Mouse (Mus musculus) megakaryocyte progenitor cell, adult 5-6 weeks (primary cell): ENCODE results near the gene Imp3. TPM values are rescaled to one million over a fixed set of nuclear protein-coding genes. Genes with fewer than 3 reads are reported as not detected.
A peak's percentile ranks its signal among the peaks of the same experiment; 100 is the strongest.
"Not testable (repeated sequence)": the region's sequence is repeated elsewhere in the genome, so short reads cannot be mapped to it uniquely, and the experiment has no call there.

ENCODE experiments used
- ATAC-seq: replicated peaks from 2 replicates; pipeline ENCODE4 v1.8.0; 2016; ENCODE audit warnings: mild to moderate bottlenecking, moderate TSS enrichment, inconsistent platforms; ENCODE audit not compliant: poor library complexity
- total RNA-seq, 2 experiments: library from RNA; stranded (forward) in 1 of 2; stranded (reverse) in 1 of 2; fragments of 157-497, 149-512 nt in 1 of 2; fragments of 200-1000 nt in 1 of 2; gene quantifications; 2 replicates each; pipeline versions ENCODE4 v1.2.3 to v1.2.4; 2015 to 2017

The Imp3 gene
- 138 and 147 TPM in 2 replicates for total RNA-seq (2015)
- 68.5 and 77.3 TPM in 2 replicates for total RNA-seq (2017)

DNA sequence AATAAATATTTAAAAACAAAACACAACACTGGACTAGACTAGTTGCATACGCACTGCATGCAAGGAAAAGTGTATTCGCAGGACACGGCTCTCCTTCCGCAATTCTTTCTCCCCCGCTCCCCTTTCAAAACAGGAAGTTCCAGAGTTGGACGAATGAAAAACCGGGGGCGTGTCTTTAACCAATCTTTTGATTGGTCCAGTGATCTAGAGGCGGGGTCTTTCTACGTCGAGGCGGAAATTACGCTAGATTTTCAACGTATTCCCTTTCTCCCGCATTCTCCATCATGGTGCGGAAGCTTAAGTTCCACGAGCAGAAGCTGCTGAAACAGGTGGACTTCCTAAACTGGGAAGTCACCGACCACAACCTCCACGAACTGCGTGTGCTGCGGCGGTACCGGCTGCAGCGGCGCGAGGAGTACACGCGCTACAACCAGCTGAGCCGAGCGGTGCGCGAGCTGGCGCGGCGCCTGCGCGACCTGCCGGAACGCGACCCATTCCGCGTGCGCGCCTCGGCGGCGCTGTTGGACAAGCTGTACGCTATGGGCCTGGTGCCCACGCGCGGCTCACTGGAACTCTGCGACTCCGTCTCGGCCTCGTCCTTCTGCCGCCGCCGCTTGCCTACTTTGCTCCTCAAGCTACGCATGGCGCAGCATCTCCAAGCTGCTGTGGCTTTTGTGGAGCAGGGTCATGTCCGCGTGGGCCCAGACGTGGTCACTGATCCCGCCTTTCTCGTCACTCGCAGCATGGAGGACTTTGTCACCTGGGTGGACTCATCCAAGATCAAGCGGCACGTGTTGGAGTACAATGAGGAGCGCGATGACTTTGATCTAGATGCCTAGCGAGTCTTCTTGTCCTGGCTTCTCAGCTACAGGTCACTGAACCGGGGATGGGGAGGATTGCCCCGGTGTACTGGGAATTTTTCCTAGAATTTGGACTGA lies at the start of gene Imp3:
Imp3 (plus strand) TSS at position 253 of the 938 bp plus-strand sequence.
- ATAC-seq = peak; percentile 90

GRCm38 (mm10) chr9:56887581-56887980 lies 49.7 kb upstream of the Imp3 start:
- no peak for ATAC-seq

DNA sequence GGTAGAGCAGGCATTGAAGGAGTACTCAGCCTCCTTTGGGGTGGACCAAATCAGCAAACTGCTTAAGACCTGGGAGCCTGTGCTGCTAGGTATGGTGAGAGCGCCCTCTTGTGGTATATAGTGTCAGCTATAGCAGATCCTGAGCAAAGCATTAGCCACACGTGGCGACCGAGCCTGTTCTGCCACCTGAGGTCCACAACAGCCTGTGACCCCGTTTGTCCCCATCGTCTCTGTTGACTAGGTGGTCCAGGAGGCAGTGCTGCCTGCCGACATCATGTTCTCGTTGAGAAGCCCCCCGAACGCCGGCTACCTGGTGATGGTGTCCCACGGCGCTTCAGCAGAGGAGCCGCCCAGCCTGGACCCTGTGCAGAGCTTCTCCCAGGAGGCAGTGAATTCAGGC lies 47.5 kb upstream of the Imp3 start:
- peak; percentile 79 for ATAC-seq

GRCm38 (mm10) chr9:56890522-56891250 lies 46.6 kb upstream of the Imp3 start:
- ATAC-seq = no peak

DNA sequence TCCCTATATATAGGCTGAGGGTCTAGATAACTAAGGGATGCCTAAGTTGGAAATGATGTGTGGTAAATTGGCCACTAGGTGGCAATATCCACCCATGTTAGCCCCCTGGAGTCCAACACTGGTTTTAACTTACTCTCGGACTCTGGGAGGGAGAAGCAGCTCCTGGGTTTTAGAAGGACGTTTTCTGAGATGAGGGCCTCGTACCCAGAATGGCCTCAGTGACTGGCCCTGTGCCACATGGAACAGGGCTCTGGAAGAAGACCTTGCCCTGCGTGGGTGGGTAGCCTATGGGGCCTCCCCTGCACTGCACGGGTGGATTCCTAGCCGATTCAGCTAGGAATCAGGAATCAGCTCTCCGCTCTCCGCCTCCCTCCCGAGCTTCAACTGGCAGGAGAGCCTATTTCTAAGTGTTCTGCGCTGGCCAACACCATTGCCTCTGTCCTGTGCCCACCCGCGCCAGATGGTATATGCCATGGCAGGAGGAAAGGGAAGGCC lies 45.7 kb upstream of the Imp3 start:
- ATAC-seq = peak; percentile 81

DNA sequence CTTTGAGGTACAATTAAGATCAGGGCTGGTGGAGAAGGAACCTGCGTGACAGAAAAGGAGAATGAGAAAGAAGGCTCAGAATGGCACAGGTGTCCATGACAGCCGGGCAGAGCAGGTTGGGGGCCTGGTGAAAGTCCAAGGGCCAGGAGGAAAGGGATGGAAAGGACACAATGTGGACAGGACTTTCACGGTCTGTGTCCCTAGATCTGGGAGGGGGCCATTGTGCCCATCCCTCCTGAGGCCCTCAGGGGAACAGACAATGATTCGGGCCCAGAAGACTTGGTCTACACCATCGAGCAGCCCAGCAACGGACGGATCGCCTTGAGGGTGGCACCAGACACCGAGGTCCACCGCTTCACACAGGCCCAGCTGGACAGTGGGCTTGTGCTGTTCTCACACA lies 45.2 kb upstream of the Imp3 start:
- ATAC-seq = no peak

DNA sequence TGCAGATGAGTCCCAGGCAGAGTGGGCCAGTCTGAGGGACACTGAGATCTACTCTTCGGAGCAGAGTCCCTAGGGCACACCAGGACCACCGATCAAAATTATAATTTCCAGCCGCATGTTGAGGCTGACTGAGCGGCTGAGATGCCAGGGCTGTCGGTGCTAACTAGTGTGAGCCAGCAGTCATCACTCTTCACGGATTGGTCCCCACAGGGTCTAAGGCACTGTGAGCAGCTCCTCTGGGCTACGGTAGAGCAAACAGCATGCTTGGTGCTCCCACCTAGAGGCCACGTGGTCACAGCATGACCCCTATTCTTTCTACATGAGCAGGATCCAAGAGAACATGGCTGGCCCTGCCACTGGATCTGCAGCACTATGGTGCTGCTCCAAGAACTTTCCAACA lies 44.0 kb upstream of the Imp3 start:
- no peak for ATAC-seq

DNA sequence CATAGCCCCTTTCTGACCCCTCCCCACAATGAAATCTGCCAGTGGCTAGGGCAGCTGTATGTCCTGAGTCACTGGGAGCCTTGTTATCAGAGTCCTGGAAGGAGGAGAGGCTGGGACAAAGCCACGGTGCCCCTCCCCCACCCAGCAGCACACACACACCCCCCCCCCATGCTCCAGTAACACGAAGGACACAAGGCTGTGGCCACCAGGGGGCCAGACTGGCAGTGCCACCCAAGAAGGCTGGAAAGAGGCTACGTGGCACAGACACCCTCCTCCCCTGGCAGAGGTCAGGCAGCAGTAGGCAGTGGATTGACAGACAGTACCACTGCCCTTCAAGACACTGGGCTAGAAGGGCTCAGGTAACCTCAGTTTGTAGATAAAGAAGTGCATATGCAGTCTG lies 43.3 kb upstream of the Imp3 start:
- peak; percentile 44 for ATAC-seq

DNA sequence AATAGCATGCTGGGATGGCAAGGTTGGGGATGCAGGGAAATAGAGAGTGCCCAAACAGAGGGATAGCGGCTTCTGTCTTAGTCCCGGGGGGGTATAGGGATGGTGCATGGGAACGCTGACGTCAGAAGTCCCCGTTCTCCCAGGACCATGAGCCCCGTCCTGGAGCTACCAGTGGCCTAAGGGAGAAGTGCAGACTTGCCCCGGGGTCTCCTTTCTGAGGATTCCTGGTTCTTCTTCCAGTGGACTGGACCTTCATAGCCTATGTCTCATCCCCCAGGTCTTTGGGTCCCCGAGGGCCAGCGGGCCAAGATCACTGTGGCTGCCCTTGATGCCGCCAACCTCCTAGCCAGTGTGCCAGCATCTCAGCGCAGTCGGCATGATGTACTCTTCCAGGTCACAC lies 40.5 kb upstream of the Imp3 start:
- no peak for ATAC-seq

DNA sequence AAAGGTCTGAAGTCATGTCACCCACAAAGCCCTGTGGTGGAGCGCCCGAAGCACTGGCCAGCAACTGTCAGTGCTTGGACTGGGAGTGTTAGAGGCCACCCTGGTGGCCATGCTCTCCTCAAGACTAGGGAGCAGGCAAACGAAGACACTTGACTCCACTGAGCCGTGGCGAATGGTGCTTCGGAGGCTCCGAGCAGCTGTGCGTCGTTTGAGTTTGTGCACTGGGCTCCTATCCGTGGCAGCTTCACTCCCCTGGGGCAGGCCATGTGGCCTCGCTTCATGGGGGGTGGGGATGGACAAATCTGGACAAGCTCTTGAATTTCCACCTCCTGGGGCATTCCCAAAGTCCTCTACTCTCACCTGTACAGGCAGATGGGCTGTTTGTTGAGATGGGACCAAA lies 37.9 kb upstream of the Imp3 start:
- no peak for ATAC-seq

DNA sequence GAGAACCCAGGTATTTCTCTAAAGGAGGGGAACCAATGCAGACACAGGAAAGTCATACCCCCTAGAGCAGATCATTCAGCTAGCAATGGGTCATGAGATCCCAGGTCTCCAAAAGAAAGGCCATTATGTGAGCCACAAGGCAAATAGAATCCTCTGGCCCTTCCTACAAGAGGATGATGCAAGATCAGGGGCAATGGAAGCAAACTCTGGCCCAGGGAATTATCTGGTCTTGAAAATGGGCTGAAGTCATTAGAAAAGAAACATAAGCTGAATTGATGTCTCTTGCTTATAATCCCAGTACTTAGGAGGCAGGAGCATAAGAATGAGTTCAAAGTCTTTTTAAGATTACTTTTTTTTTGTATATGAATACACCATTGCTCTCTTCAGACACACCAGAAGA lies 37.2 kb upstream of the Imp3 start:
- no peak for ATAC-seq

DNA sequence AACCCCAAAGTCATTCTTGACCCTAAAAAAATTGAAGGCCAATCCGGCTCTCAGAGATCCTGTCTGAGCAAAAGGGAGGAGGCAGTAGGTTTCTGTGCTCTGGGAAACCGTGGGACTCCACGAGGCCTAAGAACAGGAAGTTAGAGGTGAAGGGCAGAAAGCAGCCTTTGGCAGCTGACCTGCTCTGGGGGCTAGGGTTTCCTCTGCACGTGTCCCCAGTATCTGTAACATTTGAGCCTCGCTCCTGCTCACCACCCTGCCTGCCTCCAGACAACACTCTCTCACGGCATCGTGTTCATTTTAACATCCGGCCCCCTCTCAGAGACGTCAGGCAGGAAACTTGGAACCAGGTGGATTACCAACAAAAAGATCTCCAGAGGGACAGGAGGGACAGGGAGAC lies 36.7 kb upstream of the Imp3 start:
- peak; percentile 52 for ATAC-seq

DNA sequence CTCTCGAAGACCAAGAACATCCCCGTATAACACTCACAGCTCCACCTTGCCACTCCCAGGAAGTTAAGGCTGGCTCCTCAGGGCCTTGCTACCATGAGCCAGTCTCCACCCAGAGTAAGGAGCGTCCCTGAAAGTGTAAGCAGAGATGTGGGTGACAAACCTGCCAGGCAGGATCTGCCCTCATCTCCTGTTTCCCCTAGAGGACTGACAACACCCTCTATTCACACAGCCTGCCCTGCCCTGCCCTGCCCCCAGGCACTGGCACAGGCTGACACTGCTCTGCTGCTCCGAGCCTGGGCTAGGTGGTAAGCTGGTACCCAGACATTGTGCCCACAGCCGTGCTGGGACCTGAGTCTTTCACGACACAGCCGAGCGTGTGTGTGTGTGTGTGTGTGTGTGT lies 36.1 kb upstream of the Imp3 start:
- ATAC-seq = peak; percentile 55

DNA sequence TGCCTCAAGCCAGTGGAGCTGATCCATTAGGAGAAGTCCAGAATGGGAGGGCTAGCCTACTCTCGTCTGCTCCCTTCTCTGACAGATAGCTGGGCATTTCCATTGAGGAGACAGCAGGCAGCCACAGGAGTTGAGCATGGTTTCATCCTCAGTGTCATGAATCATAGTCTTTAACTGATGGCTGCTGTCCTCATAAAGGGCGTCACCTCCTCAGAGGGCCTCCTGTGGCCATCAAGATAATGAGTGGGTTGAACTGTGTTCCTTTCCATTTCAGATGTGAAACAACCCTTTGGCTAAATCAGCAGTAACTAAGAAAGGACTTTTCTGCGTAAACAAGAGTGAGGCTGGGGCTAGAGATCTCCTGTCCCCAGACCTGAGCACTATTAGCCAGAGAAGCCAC lies 33.6 kb upstream of the Imp3 start:
- peak; percentile 47; the same call in 1 of the 2 replicates for ATAC-seq

DNA sequence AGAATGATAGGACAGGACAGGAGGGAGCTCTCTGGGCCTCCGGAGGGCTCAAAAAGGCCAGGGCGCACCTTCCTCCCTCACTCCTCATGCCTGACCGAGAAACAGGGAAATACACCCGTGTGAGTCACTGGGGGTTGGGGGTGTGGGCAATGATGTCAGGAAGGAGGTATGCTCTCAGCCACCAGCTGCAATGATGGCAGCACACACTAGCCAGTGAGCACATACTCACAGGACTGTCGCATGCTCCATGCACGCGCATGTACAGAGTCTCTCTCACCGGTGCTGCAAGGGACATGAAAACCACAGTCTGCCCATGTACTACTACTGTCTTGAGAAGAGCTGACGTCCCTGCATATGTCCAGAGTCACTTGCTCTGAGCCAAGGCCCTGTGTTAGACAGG lies 29.7 kb upstream of the Imp3 start:
- ATAC-seq = peak; percentile 26; the same call in 1 of the 2 replicates

DNA sequence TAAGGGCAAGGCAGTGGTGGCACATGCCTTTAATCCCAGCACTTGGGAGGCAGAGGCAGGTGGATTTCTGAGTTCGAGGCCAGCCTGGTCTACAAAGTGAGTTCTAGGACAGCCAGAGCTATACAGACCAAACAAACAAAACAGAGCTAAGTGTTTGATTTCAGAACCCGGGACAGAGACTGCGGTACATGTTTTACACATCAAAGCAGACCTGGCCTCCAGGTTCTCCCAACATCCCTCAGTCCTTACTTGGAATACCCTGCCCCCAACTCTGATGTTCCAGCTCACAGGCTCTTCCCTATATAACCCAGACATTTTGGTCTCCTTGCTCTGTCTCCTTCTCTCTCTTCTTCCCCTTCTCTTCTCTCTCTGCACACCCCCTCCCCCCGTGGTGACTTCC lies 27.3 kb upstream of the Imp3 start:
- ATAC-seq = not testable (repeated sequence)

DNA sequence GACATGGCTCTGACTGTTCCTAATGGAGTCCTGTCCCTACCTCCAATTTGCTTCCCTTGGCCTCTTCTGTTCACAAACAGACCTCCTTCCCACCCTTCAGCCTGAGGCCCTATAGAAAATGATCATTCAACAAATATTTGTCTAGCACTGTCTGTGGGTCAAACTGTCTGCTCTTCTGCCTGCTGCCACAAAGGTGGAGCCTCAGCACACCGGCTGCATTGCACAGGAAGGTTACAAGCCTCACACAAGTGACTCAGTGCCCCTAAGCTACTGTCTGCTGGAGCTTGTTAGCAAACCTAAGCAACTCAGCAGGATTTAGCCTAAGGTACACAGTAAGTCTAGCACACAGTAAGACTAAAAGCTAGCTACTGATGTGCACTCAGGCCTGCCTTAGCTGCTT lies 26.3 kb upstream of the Imp3 start:
- no peak for ATAC-seq

DNA sequence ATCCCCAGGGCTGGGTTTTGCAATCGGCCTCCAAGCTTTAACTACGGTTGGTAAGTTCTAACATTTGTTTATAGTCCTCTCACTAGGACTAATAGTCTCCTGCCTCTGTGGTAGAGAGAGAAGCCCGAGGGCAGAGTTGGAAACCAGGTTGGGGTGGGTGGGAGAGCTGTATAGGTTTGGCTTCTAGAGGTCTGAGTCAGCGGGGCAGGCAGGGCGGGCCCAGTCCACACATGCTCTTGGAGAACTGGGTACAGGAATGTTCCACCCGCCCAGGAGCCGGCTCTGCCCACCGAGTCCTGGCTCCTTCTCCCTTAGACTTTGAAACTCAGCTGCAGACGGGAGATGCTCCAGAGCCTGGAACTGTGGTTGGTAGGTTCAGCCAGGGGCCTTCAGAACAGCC lies 23.3 kb upstream of the Imp3 start:
- ATAC-seq = no peak

GRCm38 (mm10) chr9:56915116-56915515 lies 22.2 kb upstream of the Imp3 start:
- no peak for ATAC-seq

DNA sequence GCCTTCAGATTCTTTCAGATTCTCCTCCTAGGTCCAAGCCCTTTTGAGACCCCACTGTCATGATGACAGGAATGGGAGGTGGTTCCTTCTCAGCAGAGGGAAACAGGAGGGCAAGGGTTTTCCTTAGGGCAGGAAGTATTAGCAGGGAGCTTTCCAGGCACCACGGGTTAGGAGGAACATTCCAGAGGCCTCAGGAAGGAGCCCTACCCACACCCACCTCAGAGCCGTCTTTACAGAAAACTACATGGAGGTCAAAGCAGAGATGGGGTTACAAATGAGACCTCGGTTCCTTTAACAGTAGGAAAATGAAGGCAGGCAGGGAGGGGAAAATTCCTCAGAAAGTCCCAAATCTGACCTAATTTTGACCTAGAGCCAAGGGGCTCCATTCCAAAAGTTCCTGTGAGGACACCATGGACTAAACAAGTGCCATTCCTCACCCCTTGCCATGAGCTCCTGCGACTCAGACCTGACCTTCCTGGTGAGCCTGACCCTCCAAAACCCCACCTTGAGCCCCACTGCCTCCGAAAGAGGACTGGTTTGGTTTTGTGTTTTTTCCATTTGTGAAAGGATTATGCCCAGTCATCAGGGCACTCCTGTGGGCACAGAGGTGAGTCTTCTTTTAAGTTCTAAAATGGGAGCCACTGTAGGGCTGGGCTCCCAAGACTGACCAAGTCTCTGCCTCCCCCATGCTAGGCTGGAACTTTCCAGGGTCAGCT lies 21.4 kb upstream of the Imp3 start:
- no peak for ATAC-seq

DNA sequence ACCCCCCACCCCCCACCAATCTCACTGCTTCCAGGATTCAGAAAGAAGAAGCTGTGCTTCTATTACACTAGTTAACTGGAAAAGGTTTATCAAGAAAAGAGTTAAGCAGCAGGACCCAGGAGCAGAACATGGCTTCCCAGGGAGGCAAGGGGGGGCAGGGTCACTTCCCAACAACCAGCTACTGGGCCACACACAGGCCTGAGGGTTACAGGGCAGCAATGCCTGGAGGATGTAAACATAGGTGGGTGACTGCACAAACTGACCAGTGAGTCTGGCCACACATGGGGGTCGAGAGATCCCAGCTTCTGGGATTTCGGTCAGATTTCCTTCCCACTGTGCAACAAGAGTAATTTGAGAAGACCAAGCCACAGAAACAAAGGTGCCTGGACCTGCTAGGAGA lies 20.1 kb upstream of the Imp3 start:
- ATAC-seq = no peak
